Mouse (Mus musculus): ENCODE results near the gene Eif2b3.

- TF ChIP-seq CTCF (IDR thresholded peaks at IDR 0.05; ENCODE audit: low read depth, low read length) (no peak), GATA1 (IDR thresholded peaks at IDR 0.05; ENCODE audit: borderline replicate concordance, low read length) (no peak)
These were observed 76.6 kb downstream of the Eif2b3 start, which contains the start of gene Ptch2 for GRCm38 (mm10) chr4:117095551-117096452.

Measured in G1E (cell line).